Mouse (Mus musculus) sigmoid colon, adult 10 weeks (tissue): ENCODE data around the gene Prrg1. TPM values are rescaled to one million over a fixed set of nuclear protein-coding genes. Genes with fewer than 3 reads are reported as not detected.

Experiments used
- polyA plus RNA-seq: library from polyadenylated mRNA; stranded (reverse); fragments of 350-450 nt; fragmentation: Illumina TruSeq; extraction: RNeasy Lipid Tissue Mini Kit (QIAGEN cat#74804); gene quantifications from one replicate; pipeline ENCODE4 v1.2.3, GENCODE M21; 2014; ENCODE audit warnings: low read depth, low replicate concordance

Gene Prrg1
- polyA plus RNA-seq, result 10.9 TPM

GRCm38 (mm10) chrX:78583202-78584004 is at the start of gene Prrg1:
Prrg1 (minus strand) TSS chrX:78583896.

Other genes starting within 250 kb of the Prrg1 start
- not detected for gene 4930480E11Rik, start 214.3 kb downstream of the Prrg1 start, polyA plus RNA-seq
- not detected for gene Fam47c, start 153.9 kb upstream of the Prrg1 start, polyA plus RNA-seq